Mouse (Mus musculus) embryonic facial prominence, embryonic 11.5 days (tissue): Measurements from ENCODE around the gene Acnat1. TPM values are rescaled to one million over a fixed set of nuclear protein-coding genes. Genes with fewer than 3 reads are reported as not detected.

Source experiments
- ATAC-seq: fragments of 200-750 bp; cut with Nextera tagmentation; replicated peaks from 2 replicates; pipeline ENCODE4 v1.8.0; 2017; ENCODE audit warnings: low read depth; ENCODE audit not compliant: insufficient number of reproducible peaks, low FRiP score, low TSS enrichment
- DNase-seq: peaks from one replicate; pipeline ENCODE4 v3.0.0-alpha.2; 2015; ENCODE audit warnings: low spot score
- H3K27ac ChIP-seq: fragments of 300-500 bp; sonication (generic); replicated peaks from 2 replicates; pipeline ENCODE4 v1.5.1; 2014; ENCODE audit warnings: mild to moderate bottlenecking, low read depth, low read length, control low read depth
- H3K27me3 ChIP-seq: fragments of 300-500 bp; sonication (generic); 2 replicates; pipeline ENCODE4 v1.6.1; 2014; ENCODE audit warnings: mild to moderate bottlenecking, low read length, moderate library complexity, mixed read lengths; ENCODE audit not compliant: control insufficient read depth, insufficient read depth
- H3K36me3 ChIP-seq: fragments of 300-500 bp; sonication (generic); replicated peaks from 2 replicates; pipeline ENCODE4 v1.6.1; 2014; ENCODE audit warnings: low read depth, mild to moderate bottlenecking, low read length, moderate library complexity, mixed read lengths; ENCODE audit not compliant: control insufficient read depth, insufficient read depth
- H3K4me1 ChIP-seq: fragments of 300-500 bp; sonication (generic); 2 replicates; pipeline ENCODE4 v1.6.1; 2014; ENCODE audit warnings: low read length, mixed read lengths; ENCODE audit not compliant: control insufficient read depth, insufficient read depth
- H3K4me2 ChIP-seq: fragments of 300-500 bp; sonication (generic); 2 replicates; pipeline ENCODE4 v1.6.1; 2014; ENCODE audit warnings: low read depth, mild to moderate bottlenecking, control low read depth, low read length, moderate library complexity
- H3K4me3 ChIP-seq: fragments of 300-500 bp; sonication (generic); 2 replicates; pipeline ENCODE4 v1.5.1; 2014; ENCODE audit warnings: low read depth, low read length, control low read depth
- H3K9ac ChIP-seq: fragments of 300-500 bp; sonication (generic); replicated peaks from 2 replicates; pipeline ENCODE4 v1.6.1; 2014; ENCODE audit warnings: mild to moderate bottlenecking, control low read depth, low read length
- H3K9me3 ChIP-seq: fragments of 300-500 bp; sonication (generic); replicated peaks from 2 replicates; pipeline ENCODE4 v1.6.1; 2016; ENCODE audit warnings: mild to moderate bottlenecking, low read length, inconsistent platforms, mixed read lengths; ENCODE audit not compliant: control insufficient read depth
- WGBS: fragments of 180-500 bp; shearing (Covaris S2); extraction: QIAGEN DNeasy Blood & Tissue Kit; methylation state at CpG from one replicate; pipeline ENCODE4 v1.1.7; 2014; 5-methylcytosine and 5-hydroxymethylcytosine counted together
- polyA plus RNA-seq: library from polyadenylated mRNA; unstranded; fragments of >200 nt; fragmentation: Nextera tagmentation; extraction: Ambion mirVana; gene quantifications from 2 replicates; pipeline ENCODE4 v1.2.1, GENCODE M21; 2014

Gene Acnat1
- polyA plus RNA-seq, result not detected in 2 replicates

- H3K4me2 ChIP-seq, result no peak within 1 kb of the TSS
- H3K27me3 ChIP-seq, result no peaks in the 10 kb centered on the region
- no peaks in the 10 kb centered on the region for H3K9me3 ChIP-seq
- H3K36me3 ChIP-seq, result no peaks in the 10 kb centered on the region
- 48% methylated on average over 3 of the region's 3 CpGs for WGBS
- H3K9ac ChIP-seq, result no peak within 1 kb of the TSS
- no peak within 1 kb of the TSS for H3K27ac ChIP-seq
- H3K4me3 ChIP-seq, result no peak within 1 kb of the TSS
- H3K4me1 ChIP-seq, result no peaks in the 10 kb centered on the region
- no peak for ATAC-seq
- no peak for DNase-seq
Measured at GRCm38 (mm10) chr4:49473435-49474100, at the start of gene Acnat1. Acnat1 (minus strand) TSS chr4:49473912.

- Histone ChIP-seq H3K36me3 (no peaks in the 10 kb centered on the region), H3K4me2 (no peak overlapping the region), H3K9me3 (no peaks in the 10 kb centered on the region), H3K27ac (no peak overlapping the region), H3K4me3 (no peak overlapping the region), H3K27me3 (no peaks in the 10 kb centered on the region), H3K4me1 (no peaks in the 10 kb centered on the region), H3K9ac (no peak overlapping the region)
- 86% methylated on average over 9 of the region's 9 CpGs for WGBS
- DNase-seq, result no peak
- ATAC-seq, result no peak
Measured at GRCm38 (mm10) chr4:49522576-49522975, 48.9 kb upstream of the Acnat1 start.

- Histone ChIP-seq H3K4me2 (peak overlapping the region; percentile 62), H3K4me1 (no peaks in the 10 kb centered on the region), H3K9ac (peak overlapping the region; percentile 63), H3K4me3 (peak overlapping the region; percentile 50), H3K27me3 (no peaks in the 10 kb centered on the region), H3K9me3 (no peaks in the 10 kb centered on the region), H3K36me3 (no peaks in the 10 kb centered on the region), H3K27ac (no peak overlapping the region)
- DNase-seq, result peak; percentile 46
- no peak; the same call in 1 of the 2 replicates for ATAC-seq
- WGBS, result under 1% methylated on average over 17 of the region's 17 CpGs
Measured at GRCm38 (mm10) chr4:49521346-49521745, 47.6 kb upstream of the Acnat1 start.

GRCm38 (mm10) chr4:49520572-49521340 lies 47.0 kb upstream of the Acnat1 start, which contains the start of the genes Mrpl50 and Zfp189:
Mrpl50 (minus strand) TSS chr4:49521093.
Zfp189 (plus strand) TSS chr4:49521176.
- WGBS, result under 1% methylated on average over 41 of the region's 41 CpGs
- peak within 1 kb of the TSS; percentile 50 for H3K4me3 ChIP-seq
- ATAC-seq (peak; percentile 99), DNase-seq (peak; percentile 98)
- peak within 1 kb of the TSS; percentile 78 for H3K9ac ChIP-seq
- no peaks in the 10 kb centered on the region for H3K27me3 ChIP-seq
- H3K4me1 ChIP-seq, result no peaks in the 10 kb centered on the region
- peak within 1 kb of the TSS; percentile 62 for H3K4me2 ChIP-seq
- no peaks in the 10 kb centered on the region for H3K36me3 ChIP-seq
- H3K9me3 ChIP-seq, result no peaks in the 10 kb centered on the region
- no peak within 1 kb of the TSS for H3K27ac ChIP-seq

GRCm38 (mm10) chr4:49519476-49519875 lies 45.8 kb upstream of the Acnat1 start:
- H3K4me2 ChIP-seq, result no peak overlapping the region
- no peak overlapping the region for H3K27ac ChIP-seq
- ATAC-seq, result no peak
- H3K4me1 ChIP-seq, result no peaks in the 10 kb centered on the region
- H3K4me3 ChIP-seq, result no peak overlapping the region
- H3K27me3 ChIP-seq, result no peaks in the 10 kb centered on the region
- 75% methylated on average over 5 of the region's 5 CpGs for WGBS
- DNase-seq, result peak; percentile 20
- H3K36me3 ChIP-seq, result no peaks in the 10 kb centered on the region
- no peak overlapping the region for H3K9ac ChIP-seq
- H3K9me3 ChIP-seq, result no peaks in the 10 kb centered on the region

DNA sequence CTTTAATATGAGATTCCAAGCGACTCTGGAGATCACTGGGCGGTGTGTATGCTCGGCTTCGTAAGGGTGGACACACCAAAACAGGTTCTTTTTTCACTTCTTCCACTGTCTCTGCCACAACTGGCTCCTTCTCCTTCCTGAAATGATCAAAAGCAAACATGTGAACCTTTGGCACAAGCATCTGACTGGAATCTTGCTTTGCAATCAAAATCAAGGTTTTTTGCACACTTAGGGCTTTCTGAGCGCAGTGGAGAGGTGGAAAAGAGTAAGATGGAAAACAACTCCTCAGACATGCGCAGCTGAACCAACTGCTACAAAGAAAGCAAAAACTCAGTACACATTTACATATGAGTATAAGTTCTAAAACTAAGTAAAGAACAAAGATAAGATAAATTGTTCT lies 40.7 kb upstream of the Acnat1 start:
- Histone ChIP-seq H3K36me3 (no peaks in the 10 kb centered on the region; the same call in 1 of the 2 replicates), H3K9ac (no peak overlapping the region), H3K4me1 (no peaks in the 10 kb centered on the region), H3K9me3 (no peaks in the 10 kb centered on the region), H3K27me3 (no peaks in the 10 kb centered on the region), H3K4me2 (no peak overlapping the region), H3K27ac (no peak overlapping the region), H3K4me3 (no peak overlapping the region)
- WGBS, result 94% methylated on average over 6 of the region's 6 CpGs
- no peak for ATAC-seq
- no peak for DNase-seq

DNA sequence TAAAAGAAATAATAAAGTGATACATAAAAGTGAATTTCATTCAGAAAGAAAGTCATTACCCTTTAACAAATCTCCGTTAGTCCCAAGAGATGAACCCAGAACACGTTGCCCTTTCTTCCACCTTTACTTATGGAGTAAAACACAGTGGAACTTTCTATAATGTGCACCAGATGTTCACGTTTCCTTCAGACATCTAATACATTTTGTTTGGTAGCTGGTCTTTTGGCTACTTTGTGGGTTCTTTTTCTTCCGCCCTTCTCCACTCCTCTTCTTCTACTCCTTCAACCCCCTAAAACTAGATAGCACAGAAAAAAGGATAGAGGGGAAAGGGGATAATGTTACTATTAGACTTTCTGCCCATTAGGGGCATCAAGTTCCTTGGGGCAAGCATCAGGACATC lies 38.9 kb upstream of the Acnat1 start:
- Histone ChIP-seq H3K4me2 (no peak overlapping the region), H3K9me3 (no peaks in the 10 kb centered on the region), H3K27me3 (no peaks in the 10 kb centered on the region), H3K9ac (no peak overlapping the region), H3K4me3 (no peak overlapping the region), H3K4me1 (no peaks in the 10 kb centered on the region), H3K27ac (no peak overlapping the region), H3K36me3 (no peaks in the 10 kb centered on the region; the same call in 1 of the 2 replicates)
- ATAC-seq, result no peak
- WGBS, result 34% methylated on average over 4 of the region's 4 CpGs
- peak; percentile 75 for DNase-seq
